8 mouse cellular contexts compared by ENCODE assay signal in genomic region chr11:23008181-23008823, GRCm38 (mm10). TPM values are rescaled to one million over a fixed set of nuclear protein-coding genes. Genes with fewer than 3 reads are reported as not detected.
DNase-seq lines count a peak whose midpoint lies in the region; ATAC-seq and TF ChIP-seq lines count a peak whose summit lies in the region.

No protein-coding gene starts in this region.

- H3K27me3 ChIP-seq in intestine, postnatal 0 days (replicated peaks; ENCODE audit: control insufficient read depth, insufficient read depth, low read length), result no peaks in the 10 kb centered on the region
- H3K27me3 ChIP-seq in midbrain, embryonic 11.5 days (ENCODE audit: control insufficient read depth, insufficient read depth, low read length), result no peaks in the 10 kb centered on the region

- ATAC-seq in intestine, postnatal 0 days, result peak; percentile 87
- peak; percentile 97 for ATAC-seq in midbrain, embryonic 11.5 days (ENCODE audit: low FRiP score)

- H3K36me3 ChIP-seq in intestine, postnatal 0 days (ENCODE audit: control insufficient read depth, insufficient read depth), result peaks cover 9% of the 10 kb centered on the region
- H3K36me3 ChIP-seq in midbrain, embryonic 11.5 days (ENCODE audit: control insufficient read depth, insufficient read depth, low read length), result peaks cover 8% of the 10 kb centered on the region; the same call in 1 of the 2 replicates

- H3K4me3 ChIP-seq in intestine, postnatal 0 days (ENCODE audit: low read depth, low read length), result peak overlapping the region; percentile 66
- peak overlapping the region; percentile 40 for H3K4me3 ChIP-seq in midbrain, embryonic 11.5 days (ENCODE audit: low read depth, low read length)

- intact Hi-C loops in left cerebral cortex, postnatal 4 days (cut with DNase I), result loop anchor here (5.0 kb wide), 1 partner anchor 264 kb away; no protein-coding TSS in a partner anchor

- H3K4me2 ChIP-seq in intestine, postnatal 0 days (replicated peaks; ENCODE audit: low read depth), result peak overlapping the region; percentile 79
- peak overlapping the region; percentile 62 for H3K4me2 ChIP-seq in midbrain, embryonic 11.5 days

- H3K9ac ChIP-seq in intestine, postnatal 0 days (ENCODE audit: low read depth, low read length), result peak overlapping the region; percentile 61
- H3K9ac ChIP-seq in midbrain, embryonic 11.5 days (ENCODE audit: low read length), result peak overlapping the region; percentile 66

- no peaks in the 10 kb centered on the region for H3K4me1 ChIP-seq in intestine, postnatal 0 days (replicated peaks; ENCODE audit: control insufficient read depth, insufficient read depth, low read length)
- peaks cover 4% of the 10 kb centered on the region; the same call in 1 of the 2 replicates for H3K4me1 ChIP-seq in midbrain, embryonic 11.5 days (ENCODE audit: control insufficient read depth, insufficient read depth, low read length)

- peak overlapping the region; percentile 73 for H3K27ac ChIP-seq in intestine, postnatal 0 days (ENCODE audit: low read depth, low read length)
- H3K27ac ChIP-seq in midbrain, embryonic 11.5 days (ENCODE audit: low read depth, low read length), result peak overlapping the region; percentile 55

- under 1% methylated on average over 40 of the region's 40 CpGs for WGBS in intestine, postnatal 0 days
- under 1% methylated on average over 40 of the region's 40 CpGs for WGBS in midbrain, embryonic 11.5 days

- DNase-seq in adrenal gland, adult 8-10 months, result peak; percentile 82
- DNase-seq in embryo, embryonic 11.5 days (ENCODE audit: low read depth, low spot score), result peak; percentile 79
- peak; percentile 47 to 81 for DNase-seq in gastrocnemius, postnatal 4 days (ENCODE audit: low spot score in 2 of 2)
- DNase-seq in left cerebral cortex, postnatal 4 days, result peak; percentile 88
- no peak for DNase-seq in midbrain, embryonic 11.5 days (ENCODE audit: low spot score, missing footprints)
- peak; percentile 73 for DNase-seq in right cerebral cortex, postnatal 4 days
- peak; percentile 89 for DNase-seq in yolk sac, embryonic 10.5 days (ENCODE audit: low spot score)

- TF ChIP-seq CTCF in intestine, postnatal 0 days (IDR thresholded peaks at IDR 0.05; ENCODE audit: low read depth), result peak; percentile 61

- H3K9me3 ChIP-seq in intestine, postnatal 0 days (ENCODE audit: control insufficient read depth), result no peaks in the 10 kb centered on the region
- H3K9me3 ChIP-seq in midbrain, embryonic 11.5 days (ENCODE audit: control insufficient read depth, low read length), result no peaks in the 10 kb centered on the region

RNA-seq across cellular contexts. Expression of gene Fam161a, which starts 1.0 kb away (rescaled TPM):
- total RNA-seq in adrenal gland, adult 8-10 months (2022), result 10 to 100 TPM; 14.8 to 29.9 (median 22.3) TPM
- total RNA-seq in gastrocnemius, postnatal 4 days (2021), result 1 to 10 TPM; 3.1 to 4.0 TPM
- polyA plus RNA-seq in intestine, postnatal 0 days (2015; fragmentation: Nextera tagmentation; extraction: Ambion mirVana), result 1.9 and 2.8 TPM in 2 replicates
- total RNA-seq in left cerebral cortex, postnatal 4 days (2021), result 1 to 10 TPM; 3.9 to 4.3 TPM
- polyA plus RNA-seq in midbrain, embryonic 11.5 days (2014; fragmentation: Nextera tagmentation; extraction: Ambion mirVana), result 3.8 and 4.0 TPM in 2 replicates

RNA-seq across cellular contexts. Expression of gene Cct4, which starts 18.0 kb away (rescaled TPM):
- total RNA-seq in adrenal gland, adult 8-10 months (2022), result 100 to 1,000 TPM; 129 to 168 (median 144) TPM
- total RNA-seq in gastrocnemius, postnatal 4 days (2021), result 100 to 1,000 TPM; 146 to 158 TPM
- 95.3 and 101 TPM in 2 replicates for polyA plus RNA-seq in intestine, postnatal 0 days (2015; fragmentation: Nextera tagmentation; extraction: Ambion mirVana)
- total RNA-seq in left cerebral cortex, postnatal 4 days (2021), result 100 to 1,000 TPM; 194 to 197 TPM
- 448 and 476 TPM in 2 replicates for polyA plus RNA-seq in midbrain, embryonic 11.5 days (2014; fragmentation: Nextera tagmentation; extraction: Ambion mirVana)

RNA-seq across cellular contexts. Expression of gene Commd1, which starts 26.1 kb away (rescaled TPM):
- 10 to 100 TPM; 84.5 to 100.0 (median 90.1) TPM for total RNA-seq in adrenal gland, adult 8-10 months (2022)
- total RNA-seq in gastrocnemius, postnatal 4 days (2021), result 100 to 1,000 TPM; 139 to 159 TPM
- polyA plus RNA-seq in intestine, postnatal 0 days (2015; fragmentation: Nextera tagmentation; extraction: Ambion mirVana), result 286 and 294 TPM in 2 replicates
- 10 to 100 TPM; 60.6 to 68.7 TPM for total RNA-seq in left cerebral cortex, postnatal 4 days (2021)
- polyA plus RNA-seq in midbrain, embryonic 11.5 days (2014; fragmentation: Nextera tagmentation; extraction: Ambion mirVana), result 432 and 437 TPM in 2 replicates

RNA-seq across cellular contexts. Expression of gene Gm28048, which starts 26.4 kb away (rescaled TPM):
- 10 to 100 TPM; 44.3 to 72.0 (median 46.8) TPM for total RNA-seq in adrenal gland, adult 8-10 months (2022)
- total RNA-seq in gastrocnemius, postnatal 4 days (2021), result 1 to 10 TPM; 5.5 to 6.5 TPM
- polyA plus RNA-seq in intestine, postnatal 0 days (2015; fragmentation: Nextera tagmentation; extraction: Ambion mirVana), result 15.8 and 20.3 TPM in 2 replicates
- total RNA-seq in left cerebral cortex, postnatal 4 days (2021), result 1 to 10 TPM; 2.2 to 2.9 TPM
- 5.2 and 5.6 TPM in 2 replicates for polyA plus RNA-seq in midbrain, embryonic 11.5 days (2014; fragmentation: Nextera tagmentation; extraction: Ambion mirVana)

RNA-seq across cellular contexts. Expression of gene Zrsr1, which starts 36.5 kb away (rescaled TPM):
- total RNA-seq in adrenal gland, adult 8-10 months (2022), result 10 to 100 TPM; 36.9 to 43.0 (median 39.3) TPM
- 10 to 100 TPM in 1 of 2 experiments, 1 to 10 TPM in 1; 9.2 to 11.4 TPM for total RNA-seq in gastrocnemius, postnatal 4 days (2021)
- 2.0 and 2.3 TPM in 2 replicates for polyA plus RNA-seq in intestine, postnatal 0 days (2015; fragmentation: Nextera tagmentation; extraction: Ambion mirVana)
- 10 to 100 TPM; 28.8 to 33.1 TPM for total RNA-seq in left cerebral cortex, postnatal 4 days (2021)
- polyA plus RNA-seq in midbrain, embryonic 11.5 days (2014; fragmentation: Nextera tagmentation; extraction: Ambion mirVana), result 4.3 and 5.3 TPM in 2 replicates
